Mouse (Mus musculus): Measurements from ENCODE around the gene Phf23. TPM values are rescaled to one million over a fixed set of nuclear protein-coding genes. Genes with fewer than 3 reads are reported as not detected.
A peak's percentile ranks its signal among the peaks of the same experiment; 100 is the strongest.

The Phf23 gene
- polyA plus RNA-seq, 1 experiment, result not detected

- H3K27ac ChIP-seq (ENCODE audit: insufficient read depth, low read depth, low read length), result peak overlapping the region; percentile 81
- H3K4me1 ChIP-seq (ENCODE audit: control insufficient read depth, insufficient read depth, low read length), result peaks cover 23% of the 10 kb centered on the region
- 0% methylated on average over 8 of the region's 8 CpGs for WGBS
- TF ChIP-seq POLR2A (IDR thresholded peaks at IDR 0.05; ENCODE audit: insufficient read depth, low read depth, low read length) (no peak), CTCF (IDR thresholded peaks at IDR 0.05; ENCODE audit: insufficient read depth, low read depth, low read length) (peak; percentile 33; the same call in 1 of the 2 replicates)
- H3K4me3 ChIP-seq (ENCODE audit: insufficient read depth, low read depth, low read length), result peak overlapping the region; percentile 56
Measured at GRCm38 (mm10) chr11:70020731-70021263, 25.2 kb downstream of the Phf23 start.

- Histone ChIP-seq H3K4me1 (ENCODE audit: control insufficient read depth, insufficient read depth, low read length) (peaks cover 30% of the 10 kb centered on the region), H3K27ac (ENCODE audit: insufficient read depth, low read depth, low read length) (peak overlapping the region; percentile 43), H3K4me3 (ENCODE audit: insufficient read depth, low read depth, low read length) (peak overlapping the region; percentile 56)
- TF ChIP-seq CTCF (IDR thresholded peaks at IDR 0.05; ENCODE audit: insufficient read depth, low read depth, low read length), result no peak
- TF ChIP-seq POLR2A (IDR thresholded peaks at IDR 0.05; ENCODE audit: insufficient read depth, low read depth, low read length), result no peak
- WGBS, result under 1% methylated on average over 40 of the region's 40 CpGs
Measured at GRCm38 (mm10) chr11:70021264-70022132, 25.9 kb downstream of the Phf23 start.

GRCm38 (mm10) chr11:70023481-70024150 lies 28.0 kb downstream of the Phf23 start:
- Histone ChIP-seq H3K4me3 (ENCODE audit: insufficient read depth, low read depth, low read length) (peak overlapping the region; percentile 37), H3K27ac (ENCODE audit: insufficient read depth, low read depth, low read length) (peak overlapping the region; percentile 31; the same call in 1 of the 2 replicates), H3K4me1 (ENCODE audit: control insufficient read depth, insufficient read depth, low read length) (peaks cover 44% of the 10 kb centered on the region)
- 2% methylated on average over 29 of the region's 29 CpGs for WGBS
- no peak for TF ChIP-seq CTCF (IDR thresholded peaks at IDR 0.05; ENCODE audit: insufficient read depth, low read depth, low read length)
- TF ChIP-seq POLR2A (IDR thresholded peaks at IDR 0.05; ENCODE audit: insufficient read depth, low read depth, low read length), result no peak

- H3K4me3 ChIP-seq (ENCODE audit: insufficient read depth, low read depth, low read length), result peak overlapping the region; percentile 37
- peak overlapping the region; percentile 68 for H3K27ac ChIP-seq (ENCODE audit: insufficient read depth, low read depth, low read length)
- peaks cover 48% of the 10 kb centered on the region for H3K4me1 ChIP-seq (ENCODE audit: control insufficient read depth, insufficient read depth, low read length)
- TF ChIP-seq POLR2A (IDR thresholded peaks at IDR 0.05; ENCODE audit: insufficient read depth, low read depth, low read length) (no peak), CTCF (IDR thresholded peaks at IDR 0.05; ENCODE audit: insufficient read depth, low read depth, low read length) (no peak)
- 9% methylated on average over 6 of the region's 6 CpGs for WGBS
Measured at GRCm38 (mm10) chr11:70024151-70024514, 28.6 kb downstream of the Phf23 start.

GRCm38 (mm10) chr11:70026689-70027088 lies 31.1 kb downstream of the Phf23 start:
- TF ChIP-seq POLR2A (IDR thresholded peaks at IDR 0.05; ENCODE audit: insufficient read depth, low read depth, low read length) (no peak), CTCF (IDR thresholded peaks at IDR 0.05; ENCODE audit: insufficient read depth, low read depth, low read length) (no peak)
- H3K27ac ChIP-seq (ENCODE audit: insufficient read depth, low read depth, low read length), result peak overlapping the region; percentile 65
- H3K4me3 ChIP-seq (ENCODE audit: insufficient read depth, low read depth, low read length), result peak overlapping the region; percentile 34
- WGBS, result 5% methylated on average over 19 of the region's 19 CpGs
- H3K4me1 ChIP-seq (ENCODE audit: control insufficient read depth, insufficient read depth, low read length), result peaks cover 59% of the 10 kb centered on the region

- Histone ChIP-seq H3K27ac (ENCODE audit: insufficient read depth, low read depth, low read length) (peak overlapping the region; percentile 43), H3K4me1 (ENCODE audit: control insufficient read depth, insufficient read depth, low read length) (peaks cover 58% of the 10 kb centered on the region), H3K4me3 (ENCODE audit: insufficient read depth, low read depth, low read length) (peak overlapping the region; percentile 34)
- 14% methylated on average over 9 of the region's 9 CpGs for WGBS
- no peak for TF ChIP-seq CTCF (IDR thresholded peaks at IDR 0.05; ENCODE audit: insufficient read depth, low read depth, low read length)
- no peak for TF ChIP-seq POLR2A (IDR thresholded peaks at IDR 0.05; ENCODE audit: insufficient read depth, low read depth, low read length)
Measured at GRCm38 (mm10) chr11:70027397-70027796, 31.8 kb downstream of the Phf23 start.

- peak overlapping the region; percentile 87 for H3K27ac ChIP-seq (ENCODE audit: insufficient read depth, low read depth, low read length)
- TF ChIP-seq POLR2A (IDR thresholded peaks at IDR 0.05; ENCODE audit: insufficient read depth, low read depth, low read length), result no peak
- no peak for TF ChIP-seq CTCF (IDR thresholded peaks at IDR 0.05; ENCODE audit: insufficient read depth, low read depth, low read length)
- peaks cover 58% of the 10 kb centered on the region for H3K4me1 ChIP-seq (ENCODE audit: control insufficient read depth, insufficient read depth, low read length)
- 16% methylated on average over 12 of the region's 12 CpGs for WGBS
- H3K4me3 ChIP-seq (ENCODE audit: insufficient read depth, low read depth, low read length), result peak overlapping the region; percentile 44
Measured at GRCm38 (mm10) chr11:70028401-70029129, 33.0 kb downstream of the Phf23 start.

GRCm38 (mm10) chr11:70029130-70029801 lies 33.7 kb downstream of the Phf23 start:
- Histone ChIP-seq H3K27ac (ENCODE audit: insufficient read depth, low read depth, low read length) (peak overlapping the region; percentile 87), H3K4me1 (ENCODE audit: control insufficient read depth, insufficient read depth, low read length) (peaks cover 54% of the 10 kb centered on the region), H3K4me3 (ENCODE audit: insufficient read depth, low read depth, low read length) (peak overlapping the region; percentile 44)
- WGBS, result 1% methylated on average over 20 of the region's 20 CpGs
- TF ChIP-seq CTCF (IDR thresholded peaks at IDR 0.05; ENCODE audit: insufficient read depth, low read depth, low read length) (no peak), POLR2A (IDR thresholded peaks at IDR 0.05; ENCODE audit: insufficient read depth, low read depth, low read length) (no peak)
